Mouse (Mus musculus) embryonic facial prominence, embryonic 14.5 days (tissue): ENCODE measurements around the gene Slc12a8. TPM values are rescaled to one million over a fixed set of nuclear protein-coding genes. Genes with fewer than 3 reads are reported as not detected.

ENCODE experiments used
- ATAC-seq: fragments of 200-750 bp; cut with Nextera tagmentation; 2 replicates; pipeline ENCODE4 v1.8.0; 2017; ENCODE audit warnings: low read depth, moderate number of reproducible peaks, moderate TSS enrichment
- DNase-seq: peaks from one replicate; pipeline ENCODE4 v3.0.0-alpha.2; 2015; ENCODE audit warnings: low spot score
- H3K27ac ChIP-seq: fragments of 300-500 bp; sonication (generic); replicated peaks from 2 replicates; pipeline ENCODE4 v1.5.1; 2014; ENCODE audit warnings: low read depth, mild to moderate bottlenecking, low read length, moderate library complexity
- H3K27me3 ChIP-seq: fragments of 300-500 bp; sonication (generic); replicated peaks from 2 replicates; pipeline ENCODE4 v1.6.1; 2014; ENCODE audit warnings: low read length; ENCODE audit not compliant: control insufficient read depth, insufficient read depth
- H3K36me3 ChIP-seq: fragments of 300-500 bp; sonication (generic); 2 replicates; pipeline ENCODE4 v1.6.1; 2014; ENCODE audit warnings: low read length, mixed read lengths; ENCODE audit not compliant: control insufficient read depth, insufficient read depth
- H3K4me1 ChIP-seq: fragments of 300-500 bp; sonication (generic); 2 replicates; pipeline ENCODE4 v1.6.1; 2014; ENCODE audit warnings: antibody characterized with exemption, low read length; ENCODE audit not compliant: control insufficient read depth, insufficient read depth
- H3K4me2 ChIP-seq: fragments of 300-500 bp; sonication (generic); 2 replicates; pipeline ENCODE4 v1.6.1; 2014; ENCODE audit warnings: low read depth, mild to moderate bottlenecking, low read length, moderate library complexity, mixed read lengths
- H3K4me3 ChIP-seq: fragments of 300-500 bp; sonication (generic); 2 replicates; pipeline ENCODE4 v1.5.1; 2014; ENCODE audit warnings: low read depth, mild to moderate bottlenecking, low read length
- H3K9ac ChIP-seq: fragments of 300-500 bp; sonication (generic); 2 replicates; pipeline ENCODE4 v1.6.1; 2014; ENCODE audit warnings: low read depth, mild to moderate bottlenecking, low read length, moderate library complexity, mixed read lengths
- H3K9me3 ChIP-seq: fragments of 300-500 bp; sonication (generic); 2 replicates; pipeline ENCODE4 v1.6.1; 2016; ENCODE audit warnings: low read length; ENCODE audit not compliant: control insufficient read depth
- WGBS: fragments of 180-500 bp; shearing (Covaris S2); extraction: QIAGEN DNeasy Blood & Tissue Kit; methylation state at CpG from one replicate; pipeline ENCODE4 v1.1.7; 2014; 5-methylcytosine and 5-hydroxymethylcytosine counted together
- polyA plus RNA-seq: library from polyadenylated mRNA; unstranded; fragments of >200 nt; fragmentation: Nextera tagmentation; extraction: Ambion mirVana; gene quantifications from 2 replicates; pipeline ENCODE4 v1.2.1, GENCODE M21; 2014

Gene Slc12a8
- polyA plus RNA-seq, 1 experiment from 2014 or later: 1.0 TPM

DNA sequence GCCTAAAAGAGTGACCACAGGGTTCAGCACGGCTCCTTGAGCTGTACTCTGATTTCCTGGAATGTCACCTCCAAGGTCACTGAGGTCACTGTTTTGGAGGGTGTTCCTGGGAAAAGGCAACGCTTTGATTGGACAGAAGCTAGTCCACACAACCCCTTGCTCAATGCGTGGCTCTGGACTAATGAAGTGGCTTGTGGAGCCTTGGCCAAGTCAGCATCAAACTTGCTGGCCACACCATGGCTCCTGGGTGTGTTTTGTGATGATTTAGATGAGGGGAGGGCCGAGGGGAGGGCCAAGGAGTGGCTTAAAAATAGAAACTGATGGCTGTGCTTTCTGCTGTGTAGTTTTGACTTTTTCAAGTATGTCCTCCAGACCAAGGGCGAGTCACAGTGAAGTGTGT is 143.0 kb downstream of the Slc12a8 start:
- no peak overlapping the region for H3K4me3 ChIP-seq
- H3K27me3 ChIP-seq: no peaks in the 10 kb centered on the region
- no peak overlapping the region for H3K4me2 ChIP-seq
- DNase-seq (no peak), ATAC-seq (no peak)
- H3K36me3 ChIP-seq: no peaks in the 10 kb centered on the region
- no peak overlapping the region for H3K9ac ChIP-seq
- H3K27ac ChIP-seq: no peak overlapping the region
- H3K4me1 ChIP-seq: no peaks in the 10 kb centered on the region
- 57% methylated on average over 5 of the region's 5 CpGs for WGBS
- no peaks in the 10 kb centered on the region for H3K9me3 ChIP-seq

GRCm38 (mm10) chr16:33662841-33663240 is 145.7 kb downstream of the Slc12a8 start:
- Histone ChIP-seq H3K27ac (no peak overlapping the region), H3K9me3 (no peaks in the 10 kb centered on the region), H3K4me3 (no peak overlapping the region), H3K27me3 (no peaks in the 10 kb centered on the region), H3K4me1 (no peaks in the 10 kb centered on the region), H3K4me2 (no peak overlapping the region), H3K36me3 (no peaks in the 10 kb centered on the region), H3K9ac (no peak overlapping the region)
- WGBS: 92% methylated on average over 10 of the region's 10 CpGs
- DNase-seq (no peak), ATAC-seq (no peak)

GRCm38 (mm10) chr16:33666226-33666625 is 149.1 kb downstream of the Slc12a8 start:
- DNase-seq (no peak), ATAC-seq (no peak)
- Histone ChIP-seq H3K4me1 (no peaks in the 10 kb centered on the region), H3K4me3 (no peak overlapping the region), H3K36me3 (no peaks in the 10 kb centered on the region), H3K27ac (no peak overlapping the region), H3K9ac (no peak overlapping the region), H3K9me3 (no peaks in the 10 kb centered on the region), H3K4me2 (no peak overlapping the region), H3K27me3 (no peaks in the 10 kb centered on the region)
- WGBS: 65% methylated on average over 6 of the region's 6 CpGs

- no peaks in the 10 kb centered on the region for H3K4me1 ChIP-seq
- ATAC-seq (no peak), DNase-seq (no peak)
- H3K4me3 ChIP-seq: no peak overlapping the region
- H3K4me2 ChIP-seq: no peak overlapping the region
- H3K27ac ChIP-seq: no peak overlapping the region
- no peaks in the 10 kb centered on the region for H3K36me3 ChIP-seq
- no peaks in the 10 kb centered on the region for H3K27me3 ChIP-seq
- no peak overlapping the region for H3K9ac ChIP-seq
- 74% methylated on average over 4 of the region's 4 CpGs for WGBS
- no peaks in the 10 kb centered on the region for H3K9me3 ChIP-seq
Observed at GRCm38 (mm10) chr16:33666985-33667538, 149.9 kb downstream of the Slc12a8 start.

DNA sequence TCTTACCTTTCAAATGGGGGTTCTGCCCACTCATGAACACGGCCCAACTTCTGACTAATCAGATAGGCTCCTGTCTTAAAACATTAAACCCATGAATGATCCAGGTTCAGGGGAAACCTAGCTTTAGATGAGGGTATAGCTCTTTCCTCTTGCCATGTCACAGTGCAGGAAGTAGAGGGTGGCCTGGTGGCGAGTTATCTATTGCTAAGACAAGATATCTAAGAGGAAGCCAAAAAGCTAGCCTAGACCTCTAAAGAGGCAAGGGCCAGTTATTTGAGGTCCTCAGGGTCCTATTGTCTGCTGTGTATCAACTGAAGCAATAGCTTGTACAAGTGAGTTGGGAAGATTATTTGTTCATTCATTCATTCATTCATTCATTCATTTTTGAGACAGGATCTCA is 151.3 kb downstream of the Slc12a8 start:
- no peak for ATAC-seq
- H3K4me2 ChIP-seq: no peak overlapping the region
- H3K9me3 ChIP-seq: no peaks in the 10 kb centered on the region
- WGBS: 88% methylated on average over 2 of the region's 2 CpGs
- no peaks in the 10 kb centered on the region for H3K4me1 ChIP-seq
- H3K27me3 ChIP-seq: no peaks in the 10 kb centered on the region
- DNase-seq: no peak
- no peak overlapping the region for H3K4me3 ChIP-seq
- no peak overlapping the region for H3K27ac ChIP-seq
- no peak overlapping the region for H3K9ac ChIP-seq
- no peaks in the 10 kb centered on the region for H3K36me3 ChIP-seq

DNA sequence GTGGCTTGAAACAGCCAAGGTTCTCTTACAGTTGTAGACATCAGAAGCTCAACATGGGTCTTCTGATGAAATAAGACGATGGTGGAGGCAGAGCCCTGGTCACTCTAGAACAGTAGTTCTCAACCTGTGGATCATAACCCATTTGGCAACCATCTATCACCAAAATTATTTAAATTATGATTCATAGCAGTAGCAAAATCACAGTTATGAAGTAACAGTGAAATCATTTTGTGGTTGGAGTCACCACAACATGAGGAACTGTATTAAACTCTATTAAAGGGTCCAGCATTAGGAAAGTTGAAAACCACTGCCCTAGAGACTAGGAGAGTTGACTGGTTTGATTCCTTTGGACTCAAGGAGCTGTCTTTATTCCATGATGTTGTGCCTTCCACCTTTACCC is 151.9 kb downstream of the Slc12a8 start:
- no peak for ATAC-seq
- DNase-seq: no peak
- 85% methylated on average over 1 of the region's 1 CpGs for whole genome bisulfite sequencing
- Histone ChIP-seq H3K4me3 (no peak overlapping the region), H3K9me3 (no peaks in the 10 kb centered on the region), H3K27me3 (no peaks in the 10 kb centered on the region), H3K27ac (no peak overlapping the region), H3K4me2 (no peak overlapping the region), H3K36me3 (no peaks in the 10 kb centered on the region), H3K9ac (no peak overlapping the region), H3K4me1 (no peaks in the 10 kb centered on the region)

- no peaks in the 10 kb centered on the region for H3K27me3 ChIP-seq
- H3K4me3 ChIP-seq: no peak overlapping the region
- H3K36me3 ChIP-seq: no peaks in the 10 kb centered on the region
- ATAC-seq (no peak), DNase-seq (no peak)
- no peak overlapping the region for H3K27ac ChIP-seq
- no peaks in the 10 kb centered on the region for H3K4me1 ChIP-seq
- 59% methylated on average over 3 of the region's 3 CpGs for WGBS
- H3K9me3 ChIP-seq: no peaks in the 10 kb centered on the region
- H3K9ac ChIP-seq: no peak overlapping the region
- no peak overlapping the region for H3K4me2 ChIP-seq
Observed at GRCm38 (mm10) chr16:33670340-33670739, 153.2 kb downstream of the Slc12a8 start.

GRCm38 (mm10) chr16:33670933-33671332 is 153.8 kb downstream of the Slc12a8 start:
- no peak overlapping the region for H3K4me2 ChIP-seq
- H3K36me3 ChIP-seq: no peaks in the 10 kb centered on the region
- H3K4me3 ChIP-seq: no peak overlapping the region
- ATAC-seq (no peak), DNase-seq (no peak)
- no peak overlapping the region for H3K9ac ChIP-seq
- H3K27ac ChIP-seq: no peak overlapping the region
- WGBS: 87% methylated on average over 2 of the region's 2 CpGs
- no peaks in the 10 kb centered on the region for H3K27me3 ChIP-seq
- no peaks in the 10 kb centered on the region for H3K9me3 ChIP-seq
- no peaks in the 10 kb centered on the region for H3K4me1 ChIP-seq

GRCm38 (mm10) chr16:33672188-33672587 is 155.1 kb downstream of the Slc12a8 start:
- WGBS: 85% methylated on average over 3 of the region's 4 CpGs
- H3K27me3 ChIP-seq: no peaks in the 10 kb centered on the region

More at GRCm38 (mm10) chr16:33672188-33672587, 155.1 kb downstream of the Slc12a8 start:
- DNase-seq: no peak
- no peak for ATAC-seq
- H3K4me2 ChIP-seq: no peak overlapping the region
- H3K9me3 ChIP-seq: no peaks in the 10 kb centered on the region
- no peak overlapping the region for H3K27ac ChIP-seq
- H3K9ac ChIP-seq: no peak overlapping the region
- H3K4me3 ChIP-seq: no peak overlapping the region
- H3K4me1 ChIP-seq: no peaks in the 10 kb centered on the region
- H3K36me3 ChIP-seq: no peaks in the 10 kb centered on the region
